Mouse (Mus musculus) layer of hippocampus, adult 6 months (tissue): ENCODE measurements around the gene Nufip2. TPM values are rescaled to one million over a fixed set of nuclear protein-coding genes. Genes with fewer than 3 reads are reported as not detected.

Experiments used
- long read RNA-seq, 2 experiments: library from polyadenylated mRNA; unstranded; transcript quantifications; one replicate each; pipeline ENCODE4 v2.0.0; 2019 to 2020
- polyA plus RNA-seq: library from polyadenylated mRNA; unstranded; fragments of <200 nt; fragmentation: Nextera tagmentation; gene quantifications from 2 replicates; pipeline ENCODE4 v1.2.3, GENCODE M21; 2021

The Nufip2 gene
- polyA plus RNA-seq: 5.9 and 6.2 TPM in 2 replicates
- long read RNA-seq, experiment 1, partial matches to known transcripts: 0 of 51 reads
- long read RNA-seq, experiment 1, other reads (novel, unspliced or antisense): 51 of 51 reads
- long read RNA-seq, experiment 2, partial matches to known transcripts: 2 of 11 reads
- long read RNA-seq, experiment 2, other reads (novel, unspliced or antisense): 9 of 11 reads

GRCm38 (mm10) chr11:77685383-77686265 lies at the start of gene Nufip2:
Gene Nufip2, plus strand, starts transcription at chr11:77686155.

GRCm38 (mm10) chr11:77725183-77725582 lies 39.2 kb downstream of the Nufip2 start, which contains the start of gene Cryba1:
Gene Cryba1, minus strand, starts transcription at chr11:77725283.

GRCm38 (mm10) chr11:77762783-77763672 lies 77.1 kb downstream of the Nufip2 start, which contains the start of gene Myo18a:
Gene Myo18a, plus strand, starts transcription at chr11:77763246.

GRCm38 (mm10) chr11:77787707-77788106 lies 101.8 kb downstream of the Nufip2 start, which contains the start of gene Gm10277:
Gene Gm10277, minus strand, starts transcription at chr11:77787747.

Other genes starting within 250 kb of the Nufip2 start
- 2.1 and 2.6 TPM in 2 replicates for gene Coro6, start 223.7 kb upstream of the Nufip2 start, polyA plus RNA-seq
- gene Ankrd13b, start 196.5 kb upstream of the Nufip2 start, polyA plus RNA-seq: 4.7 and 5.5 TPM in 2 replicates
- 31.1 and 36.5 TPM in 2 replicates for gene Git1, start 192.6 kb upstream of the Nufip2 start, polyA plus RNA-seq
- 1.4 and 1.5 TPM in 2 replicates for gene Abhd15, start 171.0 kb upstream of the Nufip2 start, polyA plus RNA-seq
- 12.3 and 13.9 TPM in 2 replicates for gene Trp53i13, start 170.2 kb upstream of the Nufip2 start, polyA plus RNA-seq
- gene Gm10392, start 167.0 kb upstream of the Nufip2 start, polyA plus RNA-seq: not detected in 2 replicates
- 8.7 and 18.8 TPM in 2 replicates for gene Taok1, start 78.3 kb upstream of the Nufip2 start, polyA plus RNA-seq
- 0.26 TPM in 1 of 2 replicates, not detected in the other for gene Cryba1, start 39.1 kb downstream of the Nufip2 start, polyA plus RNA-seq
- 18.8 and 20.7 TPM in 2 replicates for gene Myo18a, start 77.1 kb downstream of the Nufip2 start, polyA plus RNA-seq
- gene Gm10277, start 101.6 kb downstream of the Nufip2 start, polyA plus RNA-seq: 0.06 TPM in 1 of 2 replicates, not detected in the other
- gene Pipox, start 207.9 kb downstream of the Nufip2 start, polyA plus RNA-seq: 0.74 and 1.2 TPM in 2 replicates
- gene Sez6, start 244.6 kb downstream of the Nufip2 start, polyA plus RNA-seq: 56.3 and 84.5 TPM in 2 replicates